Mouse (Mus musculus): ENCODE data around the gene Pycr2. TPM values are rescaled to one million over a fixed set of nuclear protein-coding genes. Genes with fewer than 3 reads are reported as not detected.
"Not testable (repeated sequence)": the region's sequence is repeated elsewhere in the genome, so short reads cannot be mapped to it uniquely, and the experiment has no call there.

Gene Pycr2
- polyA plus RNA-seq, 1 experiment, result 8.6 TPM

GRCm38 (mm10) chr1:180931106-180931505 lies 27.0 kb downstream of the Pycr2 start:
- Histone ChIP-seq H3K27me3 (ENCODE audit: control insufficient read depth, insufficient read depth, low read length) (no peaks in the 10 kb centered on the region), H3K4me1 (ENCODE audit: control insufficient read depth, insufficient read depth, low read length) (no peaks in the 10 kb centered on the region), H3K4me3 (ENCODE audit: control insufficient read depth, low read depth, low read length) (no peak overlapping the region), H3K27ac (ENCODE audit: control insufficient read depth, insufficient read depth, low read depth, low read length) (no peak overlapping the region), H3K36me3 (ENCODE audit: control insufficient read depth, insufficient read depth, low read length) (no peaks in the 10 kb centered on the region)
- TF ChIP-seq CTCF (IDR thresholded peaks at IDR 0.05; ENCODE audit: control insufficient read depth, insufficient read depth, insufficient replicate concordance, low read depth, low read length) (no peak), POLR2A (IDR thresholded peaks at IDR 0.05; ENCODE audit: control insufficient read depth, low read depth, low read length) (no peak)

DNA sequence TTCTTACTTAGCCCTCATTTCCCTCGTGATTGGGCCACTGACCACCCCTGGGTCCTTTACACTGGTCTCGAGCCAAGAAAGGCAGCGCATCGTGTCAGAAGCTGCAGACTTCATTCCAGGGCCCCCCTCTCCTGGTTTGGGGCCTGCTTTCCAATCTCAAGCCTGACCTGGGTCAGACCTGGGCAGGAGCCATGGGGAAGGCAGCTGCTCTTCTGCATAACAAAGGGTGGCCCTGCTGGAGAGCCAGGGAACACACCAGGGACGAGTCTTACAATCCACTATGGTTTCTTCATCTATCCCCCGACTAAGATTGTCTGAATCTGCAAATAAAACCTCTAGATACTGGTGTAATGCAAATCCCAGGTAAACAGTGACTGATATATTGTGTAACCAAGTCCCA lies 29.6 kb downstream of the Pycr2 start:
- no peaks in the 10 kb centered on the region for H3K27me3 ChIP-seq (ENCODE audit: control insufficient read depth, insufficient read depth, low read length)
- no peaks in the 10 kb centered on the region for H3K36me3 ChIP-seq (ENCODE audit: control insufficient read depth, insufficient read depth, low read length)
- H3K4me3 ChIP-seq (ENCODE audit: control insufficient read depth, low read depth, low read length), result no peak overlapping the region
- peaks cover 4% of the 10 kb centered on the region; the same call in 1 of the 2 replicates for H3K4me1 ChIP-seq (ENCODE audit: control insufficient read depth, insufficient read depth, low read length)
- TF ChIP-seq POLR2A (IDR thresholded peaks at IDR 0.05; ENCODE audit: control insufficient read depth, low read depth, low read length) (no peak), CTCF (IDR thresholded peaks at IDR 0.05; ENCODE audit: control insufficient read depth, insufficient read depth, insufficient replicate concordance, low read depth, low read length) (no peak)
- no peak overlapping the region for H3K27ac ChIP-seq (ENCODE audit: control insufficient read depth, insufficient read depth, low read depth, low read length)

- Histone ChIP-seq H3K27ac (ENCODE audit: control insufficient read depth, insufficient read depth, low read depth, low read length) (no peak within 1 kb of the TSS), H3K4me3 (ENCODE audit: control insufficient read depth, low read depth, low read length) (no peak within 1 kb of the TSS), H3K27me3 (ENCODE audit: control insufficient read depth, insufficient read depth, low read length) (no peaks in the 10 kb centered on the region), H3K4me1 (ENCODE audit: control insufficient read depth, insufficient read depth, low read length) (peaks cover 4% of the 10 kb centered on the region; the same call in 1 of the 2 replicates), H3K36me3 (ENCODE audit: control insufficient read depth, insufficient read depth, low read length) (no peaks in the 10 kb centered on the region)
- TF ChIP-seq CTCF (IDR thresholded peaks at IDR 0.05; ENCODE audit: control insufficient read depth, insufficient read depth, insufficient replicate concordance, low read depth, low read length) (no peak), POLR2A (IDR thresholded peaks at IDR 0.05; ENCODE audit: control insufficient read depth, low read depth, low read length) (no peak)
These were observed 30.6 kb downstream of the Pycr2 start, which contains the start of gene Lefty1 for GRCm38 (mm10) chr1:180934467-180935419. Lefty1 (plus strand) TSS chr1:180935022.

DNA sequence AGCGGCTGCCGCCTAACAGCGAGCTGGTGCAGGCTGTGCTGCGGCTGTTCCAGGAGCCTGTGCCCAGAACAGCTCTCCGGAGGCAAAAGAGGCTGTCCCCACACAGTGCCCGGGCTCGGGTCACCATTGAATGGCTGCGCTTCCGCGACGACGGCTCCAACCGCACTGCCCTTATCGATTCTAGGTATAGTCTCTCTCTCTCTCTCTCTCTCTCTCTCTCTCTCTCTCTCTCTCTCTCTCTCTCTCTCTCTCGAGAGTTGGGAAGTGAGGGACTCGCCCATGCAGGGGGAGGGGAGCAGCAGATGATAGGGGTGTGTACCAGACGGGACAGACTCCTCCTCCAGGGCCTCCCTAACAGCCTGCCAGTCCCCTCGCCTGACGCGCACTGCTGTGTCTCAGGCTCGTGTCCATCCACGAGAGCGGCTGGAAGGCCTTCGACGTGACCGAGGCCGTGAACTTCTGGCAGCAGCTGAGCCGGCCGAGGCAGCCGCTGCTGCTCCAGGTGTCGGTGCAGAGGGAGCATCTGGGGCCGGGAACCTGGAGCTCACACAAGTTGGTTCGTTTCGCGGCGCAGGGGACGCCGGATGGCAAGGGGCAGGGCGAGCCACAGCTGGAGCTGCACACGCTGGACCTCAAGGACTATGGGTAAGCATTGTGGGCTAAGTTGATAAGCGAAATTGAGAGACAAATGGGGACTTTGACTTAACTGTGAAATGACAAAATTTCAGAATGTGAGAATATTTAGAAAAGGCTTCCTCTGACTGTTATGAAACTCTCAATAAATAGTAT lies 32.7 kb downstream of the Pycr2 start:
- H3K4me1 ChIP-seq (ENCODE audit: control insufficient read depth, insufficient read depth, low read length); H3K27ac ChIP-seq (ENCODE audit: control insufficient read depth, insufficient read depth, low read depth, low read length); H3K36me3 ChIP-seq (ENCODE audit: control insufficient read depth, insufficient read depth, low read length); H3K27me3 ChIP-seq (ENCODE audit: control insufficient read depth, insufficient read depth, low read length): not testable (repeated sequence)
- H3K4me3 ChIP-seq (ENCODE audit: control insufficient read depth, low read depth, low read length), result peak overlapping the region; percentile 39

- not testable (repeated sequence) for H3K27me3 ChIP-seq (ENCODE audit: control insufficient read depth, insufficient read depth, low read length); H3K36me3 ChIP-seq (ENCODE audit: control insufficient read depth, insufficient read depth, low read length); H3K4me3 ChIP-seq (ENCODE audit: control insufficient read depth, low read depth, low read length); H3K27ac ChIP-seq (ENCODE audit: control insufficient read depth, insufficient read depth, low read depth, low read length)
- H3K4me1 ChIP-seq (ENCODE audit: control insufficient read depth, insufficient read depth, low read length), result peaks cover 11% of the 10 kb centered on the region
These were observed 33.5 kb downstream of the Pycr2 start for GRCm38 (mm10) chr1:180937631-180938030.

DNA sequence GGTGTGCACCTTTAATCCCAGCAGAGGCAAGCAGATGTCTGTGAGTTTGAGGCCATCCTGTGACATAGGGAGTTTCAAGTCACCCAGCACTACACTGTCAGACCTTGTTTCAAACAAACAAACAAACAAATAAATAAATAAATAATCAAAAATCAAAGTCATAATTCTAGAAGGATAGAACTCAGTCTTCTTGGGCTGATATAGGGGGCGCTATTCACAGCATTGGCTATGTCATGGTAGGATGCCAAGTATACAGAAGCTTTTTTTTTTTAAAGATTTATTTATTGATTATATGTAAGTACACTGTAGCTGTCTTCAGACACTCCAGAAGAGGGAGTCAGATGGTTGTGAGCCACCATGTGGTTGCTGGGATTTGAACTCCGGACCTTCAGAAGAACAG lies 34.7 kb downstream of the Pycr2 start:
- H3K4me3 ChIP-seq (ENCODE audit: control insufficient read depth, low read depth, low read length), result not testable (repeated sequence)

DNA sequence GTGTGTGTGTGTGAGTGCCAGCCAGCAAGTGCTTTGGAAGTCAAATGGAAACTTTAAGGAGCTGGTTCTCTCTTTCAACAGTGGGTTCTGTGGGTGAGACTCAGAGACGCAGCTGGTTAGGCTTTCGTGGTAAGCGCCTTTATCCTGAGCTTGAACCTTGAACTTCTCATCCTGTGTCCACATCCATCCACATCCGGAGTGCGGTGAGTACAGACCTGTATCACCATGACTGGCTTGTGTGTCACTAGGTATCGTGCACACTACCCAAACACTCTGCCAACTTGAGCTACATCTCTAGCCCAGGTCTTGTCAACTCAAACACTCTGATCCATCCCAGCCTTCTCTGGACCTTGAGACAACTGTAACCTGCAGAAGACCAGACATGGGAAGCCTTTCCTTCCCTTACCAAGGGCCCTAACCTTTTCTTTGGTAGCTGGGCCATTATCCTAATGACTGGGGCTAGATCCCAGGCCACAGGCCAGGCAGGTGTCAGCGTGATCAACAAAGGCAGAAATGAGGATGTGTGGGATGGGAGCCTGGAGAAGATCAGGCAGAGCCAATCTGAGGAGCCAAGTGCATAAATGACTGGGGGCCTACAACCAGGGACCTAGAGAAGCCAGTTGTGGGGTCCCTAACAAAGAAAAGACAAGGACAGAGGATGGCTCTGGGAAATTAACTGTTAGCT lies 36.8 kb downstream of the Pycr2 start:
- no peaks in the 10 kb centered on the region for H3K27me3 ChIP-seq (ENCODE audit: control insufficient read depth, insufficient read depth, low read length)
- H3K4me3 ChIP-seq (ENCODE audit: control insufficient read depth, low read depth, low read length), result no peak overlapping the region
- no peak for TF ChIP-seq POLR2A (IDR thresholded peaks at IDR 0.05; ENCODE audit: control insufficient read depth, low read depth, low read length)
- no peak for TF ChIP-seq CTCF (IDR thresholded peaks at IDR 0.05; ENCODE audit: control insufficient read depth, insufficient read depth, insufficient replicate concordance, low read depth, low read length)
- H3K36me3 ChIP-seq (ENCODE audit: control insufficient read depth, insufficient read depth, low read length), result no peaks in the 10 kb centered on the region
- no peak overlapping the region for H3K27ac ChIP-seq (ENCODE audit: control insufficient read depth, insufficient read depth, low read depth, low read length)
- H3K4me1 ChIP-seq (ENCODE audit: control insufficient read depth, insufficient read depth, low read length), result peaks cover 11% of the 10 kb centered on the region

More for the DNA sequence above, 34.7 kb downstream of the Pycr2 start:
- H3K4me1 ChIP-seq (ENCODE audit: control insufficient read depth, insufficient read depth, low read length), result peaks cover 11% of the 10 kb centered on the region
- not testable (repeated sequence) for H3K27ac ChIP-seq (ENCODE audit: control insufficient read depth, insufficient read depth, low read depth, low read length); H3K27me3 ChIP-seq (ENCODE audit: control insufficient read depth, insufficient read depth, low read length); H3K36me3 ChIP-seq (ENCODE audit: control insufficient read depth, insufficient read depth, low read length)

Data from testis, adult 2 months (tissue).